Mouse (Mus musculus) kidney, postnatal 10 days (tissue): ENCODE results near the gene Kbtbd4.

Experiments used
- DNase-seq: peaks from one replicate; pipeline ENCODE4 v3.0.0; 2021; ENCODE audit warnings: mixed read lengths

Kbtbd4 gene

GRCm38 (mm10) chr2:90960012-90960411 is 55.5 kb downstream of the Kbtbd4 start:
- DNase-seq = no peak
